Mouse (Mus musculus) G1E (cell line): ENCODE results near the gene Gm9833.

Source experiments
- CTCF ChIP-seq: IDR thresholded peaks from 2 replicates; pipeline ENCODE4 v1.5.1; 2012; ENCODE audit warnings: low read depth, low read length, inconsistent platforms, mixed read lengths
- GATA1 ChIP-seq: IDR thresholded peaks from 2 replicates; pipeline ENCODE4 v1.6.1; 2012; ENCODE audit warnings: borderline replicate concordance, low read length, inconsistent platforms, mixed read lengths
- POLR2AphosphoS5 ChIP-seq: IDR thresholded peaks from 2 replicates; pipeline ENCODE4 v1.6.1; 2012; ENCODE audit warnings: low read depth, low read length, inconsistent platforms; ENCODE audit not compliant: insufficient replicate concordance
- TAL1 ChIP-seq: conservative IDR thresholded peaks from 2 replicates; pipeline ENCODE4 v1.6.1; 2012; ENCODE audit warnings: low read depth, low read length, inconsistent platforms, mixed read lengths

DNA sequence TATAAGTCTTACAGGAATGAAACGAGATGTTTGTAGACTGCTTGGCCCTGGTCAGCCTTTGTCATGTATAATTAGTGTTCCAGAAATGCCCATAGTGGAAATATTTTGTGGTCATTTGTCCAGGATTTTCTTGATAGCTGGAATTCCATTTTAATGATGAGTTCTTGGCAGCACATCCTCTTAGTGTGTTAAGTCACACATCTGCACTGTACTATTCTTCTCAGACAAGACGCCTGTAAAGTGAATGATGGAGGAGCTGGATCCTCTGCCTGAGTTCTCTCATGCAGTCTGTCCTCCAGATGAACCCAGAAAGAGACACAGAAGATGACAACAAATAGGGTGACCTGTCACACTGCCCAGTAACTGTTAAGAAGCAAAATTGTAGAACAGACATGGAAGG, 38.1 kb downstream of the Gm9833 start:
- TF ChIP-seq CTCF: no peak
- no peak for TF ChIP-seq TAL1
- TF ChIP-seq POLR2AphosphoS5: no peak
- no peak for TF ChIP-seq GATA1
